Comparison of ENCODE assay signal across 8 mouse cellular contexts in the genomic region with DNA sequence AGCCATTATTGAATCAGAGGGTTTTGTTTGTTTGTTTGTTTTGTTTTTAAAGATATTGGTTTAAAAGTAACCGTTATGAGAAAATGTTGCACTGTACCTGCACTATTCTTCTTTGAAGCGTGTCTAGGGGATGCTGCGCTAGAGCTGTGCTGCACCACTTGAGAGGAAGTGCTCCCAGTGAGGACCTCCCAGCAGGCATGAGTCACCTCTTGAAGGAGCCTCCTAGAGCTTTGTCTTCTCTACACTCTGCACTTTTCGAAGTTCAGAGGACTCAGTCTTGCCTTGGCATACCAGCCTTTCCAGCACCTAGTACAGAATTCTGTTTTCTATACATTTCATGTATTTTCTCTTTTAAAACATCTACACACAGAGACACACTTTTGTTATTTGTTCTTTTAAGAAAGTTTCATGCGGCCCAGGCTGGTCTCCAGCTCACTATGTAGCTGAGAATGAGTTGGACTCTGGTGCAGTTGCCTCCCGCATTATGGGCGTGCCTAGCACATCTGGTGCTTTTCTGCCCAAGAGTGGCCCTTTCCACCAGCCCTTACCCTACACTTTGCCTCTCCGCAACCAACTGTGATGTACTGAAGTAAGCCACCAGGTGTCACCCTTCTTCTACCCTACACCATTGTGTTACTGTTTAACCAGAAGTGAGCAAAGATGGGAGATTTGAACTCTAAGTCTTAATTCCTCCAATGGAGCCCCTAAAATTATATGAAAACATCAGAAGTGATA. TPM values are rescaled to one million over a fixed set of nuclear protein-coding genes. Genes with fewer than 3 reads are reported as not detected.
A peak's percentile ranks its signal among the peaks of the same experiment; 100 is the strongest.
DNase-seq lines count a peak whose midpoint lies in the region; ATAC-seq lines count a peak whose summit lies in the region.

No protein-coding gene starts in this region.

- peak; percentile 30; the same call in 1 of the 2 replicates for ATAC-seq in forebrain, embryonic 16.5 days
- peak; percentile 63 to 68 for ATAC-seq in hematopoietic stem cell, adult 5-6 weeks (replicated peaks in 1 of 2; ENCODE audit: insufficient read depth in 1 of 2, low FRiP score in 2 of 2, low TSS enrichment in 1 of 2, low read depth in 1 of 2, poor library complexity in 2 of 2, severe bottlenecking in 2 of 2)
- ATAC-seq in lung, embryonic 16.5 days (ENCODE audit: low read depth), result peak; percentile 48

- H3K9ac ChIP-seq in forebrain, embryonic 16.5 days (replicated peaks; ENCODE audit: low read depth, low read length), result no peak overlapping the region
- H3K9ac ChIP-seq in lung, embryonic 16.5 days (ENCODE audit: low read length), result no peak overlapping the region

- 30% methylated on average over 8 of the region's 8 CpGs for WGBS in forebrain, embryonic 16.5 days
- 14% methylated on average over 8 of the region's 8 CpGs for WGBS in lung, embryonic 16.5 days

- H3K27me3 ChIP-seq in forebrain, embryonic 16.5 days (replicated peaks; ENCODE audit: control insufficient read depth, insufficient read depth, low read length), result no peaks in the 10 kb centered on the region
- no peaks in the 10 kb centered on the region for H3K27me3 ChIP-seq in lung, embryonic 16.5 days (ENCODE audit: control insufficient read depth, insufficient read depth, low read depth, low read length)

- DNase-seq in MEL-GATA-1-ER (ENCODE audit: extremely low read depth, low read depth), result peak; percentile 91
- DNase-seq in cerebellum, adult 11-12 months, result peak; percentile 55
- DNase-seq in layer of hippocampus, adult 9-11 months, result peak; percentile 84
- DNase-seq in retina, postnatal 7 days (ENCODE audit: low read depth, low spot score), result peak; percentile 67
- DNase-seq in thymus, postnatal 4 days, result peak; percentile 77

- H3K36me3 ChIP-seq in forebrain, embryonic 16.5 days (ENCODE audit: control insufficient read depth, insufficient read depth), result no peaks in the 10 kb centered on the region
- H3K36me3 ChIP-seq in lung, embryonic 16.5 days (ENCODE audit: control insufficient read depth, insufficient read depth, low read length), result no peaks in the 10 kb centered on the region

- peaks cover 4% of the 10 kb centered on the region for H3K4me1 ChIP-seq in forebrain, embryonic 16.5 days (replicated peaks; ENCODE audit: control insufficient read depth, insufficient read depth, low read length)
- H3K4me1 ChIP-seq in lung, embryonic 16.5 days (replicated peaks; ENCODE audit: control insufficient read depth, insufficient read depth, low read length), result peaks cover 17% of the 10 kb centered on the region

- H3K4me2 ChIP-seq in forebrain, embryonic 16.5 days (ENCODE audit: low read length), result no peak overlapping the region
- H3K4me2 ChIP-seq in lung, embryonic 16.5 days (ENCODE audit: low read depth, low read length), result 0 out of 2 replicates have a peak overlapping the region, but pooled peaks have one; percentile 18

- H3K4me3 ChIP-seq in forebrain, embryonic 16.5 days (replicated peaks; ENCODE audit: low read length), result no peak overlapping the region
- H3K4me3 ChIP-seq in lung, embryonic 16.5 days (ENCODE audit: low read length), result no peak overlapping the region

- no peaks in the 10 kb centered on the region for H3K9me3 ChIP-seq in forebrain, embryonic 16.5 days (ENCODE audit: control insufficient read depth, low read length)
- H3K9me3 ChIP-seq in lung, embryonic 16.5 days (ENCODE audit: control insufficient read depth, low read length), result no peaks in the 10 kb centered on the region

- H3K27ac ChIP-seq in forebrain, embryonic 16.5 days (ENCODE audit: low read length), result no peak overlapping the region
- no peak overlapping the region for H3K27ac ChIP-seq in lung, embryonic 16.5 days (ENCODE audit: low read length)

RNA-seq across cellular contexts. Expression of gene Hist1h4c, which starts 2.7 kb away (rescaled TPM):
- polyA plus RNA-seq in forebrain, embryonic 16.5 days (2015; fragmentation: Nextera tagmentation; extraction: Ambion mirVana), result 2.1 and 2.2 TPM in 2 replicates
- total RNA-seq in hematopoietic stem cell, adult 5-6 weeks (2017), result 140 and 291 TPM in 2 replicates
- polyA plus RNA-seq in lung, embryonic 16.5 days (2015; fragmentation: Nextera tagmentation; extraction: Ambion mirVana), result 6.2 and 6.6 TPM in 2 replicates

RNA-seq across cellular contexts. Expression of gene Hist1h1t, which starts 5.3 kb away (rescaled TPM):
- not detected in 2 replicates for polyA plus RNA-seq in forebrain, embryonic 16.5 days (2015; fragmentation: Nextera tagmentation; extraction: Ambion mirVana)
- total RNA-seq in hematopoietic stem cell, adult 5-6 weeks (2017), result not detected in 2 replicates
- polyA plus RNA-seq in lung, embryonic 16.5 days (2015; fragmentation: Nextera tagmentation; extraction: Ambion mirVana), result 0.16 and 0.48 TPM in 2 replicates

RNA-seq across cellular contexts. Expression of gene Hfe, which starts 9.7 kb away (rescaled TPM):
- 2.1 and 3.3 TPM in 2 replicates for polyA plus RNA-seq in forebrain, embryonic 16.5 days (2015; fragmentation: Nextera tagmentation; extraction: Ambion mirVana)
- 3.1 TPM in 2 replicates for total RNA-seq in hematopoietic stem cell, adult 5-6 weeks (2017)
- 11.2 and 13.7 TPM in 2 replicates for polyA plus RNA-seq in lung, embryonic 16.5 days (2015; fragmentation: Nextera tagmentation; extraction: Ambion mirVana)

RNA-seq across cellular contexts. Expression of gene Hist1h2bc, which starts 17.0 kb away (rescaled TPM):
- 27.2 and 35.5 TPM in 2 replicates for polyA plus RNA-seq in forebrain, embryonic 16.5 days (2015; fragmentation: Nextera tagmentation; extraction: Ambion mirVana)
- total RNA-seq in hematopoietic stem cell, adult 5-6 weeks (2017), result 109 and 180 TPM in 2 replicates
- 66.1 and 72.9 TPM in 2 replicates for polyA plus RNA-seq in lung, embryonic 16.5 days (2015; fragmentation: Nextera tagmentation; extraction: Ambion mirVana)

RNA-seq across cellular contexts. Expression of gene Hist1h2ac, which starts 17.2 kb away (rescaled TPM):
- 0.80 and 0.83 TPM in 2 replicates for polyA plus RNA-seq in forebrain, embryonic 16.5 days (2015; fragmentation: Nextera tagmentation; extraction: Ambion mirVana)
- total RNA-seq in hematopoietic stem cell, adult 5-6 weeks (2017), result 45.3 and 83.9 TPM in 2 replicates
- polyA plus RNA-seq in lung, embryonic 16.5 days (2015; fragmentation: Nextera tagmentation; extraction: Ambion mirVana), result 2.2 and 2.3 TPM in 2 replicates
